ENCODE assay signal across 8 mouse cellular contexts in the genomic region with DNA sequence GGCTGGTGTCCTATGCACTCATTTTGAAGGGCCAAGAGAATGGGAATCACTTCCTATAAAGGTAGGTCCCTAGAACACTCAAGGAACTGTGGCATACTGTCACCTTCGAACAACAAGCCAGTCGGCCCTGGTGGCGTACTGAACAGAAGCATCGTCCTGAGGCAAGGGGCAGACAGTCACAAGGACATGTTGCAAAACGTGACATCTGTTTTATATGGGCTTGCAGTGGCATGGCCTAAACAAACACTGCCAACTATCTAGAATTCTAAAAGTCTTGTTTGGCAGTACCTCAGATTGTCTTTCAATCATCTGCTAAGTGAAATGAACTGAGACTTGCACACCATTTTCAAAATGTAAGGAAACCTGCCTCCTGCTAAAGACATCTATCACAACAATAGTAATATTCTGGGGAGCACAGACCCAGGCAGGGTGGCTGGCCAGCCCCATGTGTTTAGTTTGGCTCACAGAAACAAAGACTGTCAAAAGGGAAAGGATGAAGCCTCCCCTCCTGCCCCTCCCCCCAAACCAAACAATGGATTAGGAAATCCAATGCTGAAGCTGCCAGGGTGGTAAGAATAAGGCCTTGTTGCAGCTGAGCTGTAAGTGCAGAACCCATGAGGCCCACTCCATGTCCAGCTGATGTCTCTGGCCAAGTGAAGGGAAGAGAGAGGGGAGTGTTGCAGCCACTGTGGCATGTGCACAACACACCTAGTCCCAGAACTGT. TPM values are rescaled to one million over a fixed set of nuclear protein-coding genes. Genes with fewer than 3 reads are reported as not detected.
A peak's percentile ranks its signal among the peaks of the same experiment; 100 is the strongest.
DNase-seq lines count a peak whose midpoint lies in the region; ATAC-seq and TF ChIP-seq lines count a peak whose summit lies in the region.

No protein-coding gene starts in this region.

- H3K9me3 ChIP-seq in forebrain, embryonic 10.5 days, result no peaks in the 10 kb centered on the region
- H3K9me3 ChIP-seq in forebrain, embryonic 12.5 days, result no peaks in the 10 kb centered on the region
- H3K9me3 ChIP-seq in heart, postnatal 0 days (replicated peaks; ENCODE audit: control insufficient read depth, low read length), result no peaks in the 10 kb centered on the region
- H3K9me3 ChIP-seq in liver, embryonic 16.5 days (replicated peaks; ENCODE audit: control insufficient read depth, low read length), result no peaks in the 10 kb centered on the region

- WGBS in forebrain, embryonic 10.5 days, result 73% methylated on average over 5 of the region's 5 CpGs
- 76% methylated on average over 5 of the region's 5 CpGs for WGBS in forebrain, embryonic 12.5 days
- WGBS in heart, postnatal 0 days, result 57% methylated on average over 5 of the region's 5 CpGs
- WGBS in liver, embryonic 16.5 days (ENCODE audit: insufficient replicate concordance), result 67% methylated on average over 5 of the region's 5 CpGs

- no peaks in the 10 kb centered on the region for H3K27me3 ChIP-seq in forebrain, embryonic 10.5 days (ENCODE audit: poor library complexity, severe bottlenecking)
- H3K27me3 ChIP-seq in forebrain, embryonic 12.5 days, result no peaks in the 10 kb centered on the region
- H3K27me3 ChIP-seq in heart, postnatal 0 days (ENCODE audit: control insufficient read depth, insufficient read depth, low read length), result no peaks in the 10 kb centered on the region
- H3K27me3 ChIP-seq in liver, embryonic 16.5 days (ENCODE audit: control insufficient read depth, insufficient read depth, low read depth, low read length), result no peaks in the 10 kb centered on the region

- H3K4me2 ChIP-seq in forebrain, embryonic 12.5 days, result no peak overlapping the region
- no peak overlapping the region for H3K4me2 ChIP-seq in heart, postnatal 0 days (ENCODE audit: low read depth, low read length)
- no peak overlapping the region for H3K4me2 ChIP-seq in liver, embryonic 16.5 days (ENCODE audit: low read depth, low read length)

- peaks cover 36% of the 10 kb centered on the region for H3K4me1 ChIP-seq in forebrain, embryonic 10.5 days
- H3K4me1 ChIP-seq in forebrain, embryonic 12.5 days, result peaks cover 11% of the 10 kb centered on the region
- H3K4me1 ChIP-seq in heart, postnatal 0 days (ENCODE audit: control insufficient read depth, insufficient read depth), result peaks cover 38% of the 10 kb centered on the region
- H3K4me1 ChIP-seq in liver, embryonic 16.5 days (ENCODE audit: control insufficient read depth, low read depth, low read length), result no peaks in the 10 kb centered on the region; the same call in 1 of the 2 replicates

- H3K27ac ChIP-seq in forebrain, embryonic 10.5 days, result peak overlapping the region; percentile 63
- no peak overlapping the region for H3K27ac ChIP-seq in forebrain, embryonic 12.5 days
- H3K27ac ChIP-seq in heart, postnatal 0 days (ENCODE audit: low read depth), result peak overlapping the region; percentile 40; the same call in 1 of the 2 replicates
- H3K27ac ChIP-seq in liver, embryonic 16.5 days (ENCODE audit: low read length), result no peak overlapping the region

- ATAC-seq in forebrain, embryonic 12.5 days (ENCODE audit: low FRiP score), result no peak
- ATAC-seq in heart, postnatal 0 days (ENCODE audit: insufficient read depth, low read depth), result peak; percentile 36; the same call in 1 of the 2 replicates
- peak; percentile 53 for ATAC-seq in liver, embryonic 16.5 days (ENCODE audit: low read depth)
- ATAC-seq in monocyte, adult 5-6 weeks (replicated peaks; ENCODE audit: insufficient number of reproducible peaks, low FRiP score, low TSS enrichment, poor library complexity, severe bottlenecking), result no peak

- H3K9ac ChIP-seq in forebrain, embryonic 12.5 days, result no peak overlapping the region
- no peak overlapping the region for H3K9ac ChIP-seq in heart, postnatal 0 days (replicated peaks; ENCODE audit: low read depth, low read length)
- H3K9ac ChIP-seq in liver, embryonic 16.5 days (ENCODE audit: low read depth, low read length), result no peak overlapping the region

- H3K36me3 ChIP-seq in forebrain, embryonic 10.5 days (replicated peaks), result 0 out of 2 replicates have a peak, but pooled peaks cover 3% of the 10 kb centered on the region
- no peaks in the 10 kb centered on the region for H3K36me3 ChIP-seq in forebrain, embryonic 12.5 days (replicated peaks)
- 0 out of 2 replicates have a peak, but pooled peaks cover 3% of the 10 kb centered on the region for H3K36me3 ChIP-seq in heart, postnatal 0 days (replicated peaks; ENCODE audit: control insufficient read depth, insufficient read depth, low read length)
- no peaks in the 10 kb centered on the region for H3K36me3 ChIP-seq in liver, embryonic 16.5 days (ENCODE audit: control insufficient read depth, insufficient read depth)

- no peak for DNase-seq in forebrain, embryonic 10.5 days (ENCODE audit: extremely low spot score, low spot score)
- peak; percentile 33 for DNase-seq in embryo, embryonic 10 days (ENCODE audit: low spot score)
- DNase-seq in heart, postnatal 0 days (ENCODE audit: low spot score), result peak; percentile 45
- DNase-seq in telencephalon, adult 2 months (ENCODE audit: low read depth, low spot score), result peak; percentile 54
- DNase-seq in spleen, adult 12 weeks (ENCODE audit: low spot score), result no peak

- no peak for TF ChIP-seq EP300 in heart, postnatal 0 days (IDR thresholded peaks at IDR 0.05; ENCODE audit: low read depth)

- TF ChIP-seq CTCF in heart, postnatal 0 days (IDR thresholded peaks at IDR 0.05; ENCODE audit: low read depth), result no peak

- no peak overlapping the region for H3K4me3 ChIP-seq in forebrain, embryonic 10.5 days
- no peak overlapping the region for H3K4me3 ChIP-seq in forebrain, embryonic 12.5 days (replicated peaks)
- H3K4me3 ChIP-seq in heart, postnatal 0 days (ENCODE audit: low read depth, low read length), result no peak overlapping the region
- no peak overlapping the region for H3K4me3 ChIP-seq in liver, embryonic 16.5 days (ENCODE audit: low read depth, low read length)

RNA-seq across cellular contexts. Expression of gene Wnt5b, which starts 41.7 kb away (rescaled TPM):
- 19.3 and 23.9 TPM in 2 replicates for polyA plus RNA-seq in forebrain, embryonic 10.5 days (2016; fragmentation: Nextera tagmentation; extraction: Ambion mirVana)
- polyA plus RNA-seq in forebrain, embryonic 12.5 days (2016; fragmentation: Nextera tagmentation; extraction: Ambion mirVana), result 8.6 and 10.9 TPM in 2 replicates
- total RNA-seq in heart, postnatal 0 days (2014; rRNA removed; ENCODE audit: low replicate concordance), result 5.3 and 5.5 TPM in 2 replicates
- polyA plus RNA-seq in heart, postnatal 0 days (2015; fragmentation: Nextera tagmentation; extraction: Ambion mirVana), result 4.2 and 4.3 TPM in 2 replicates
- 0.18 and 0.19 TPM in 2 replicates for polyA plus RNA-seq in liver, embryonic 16.5 days (2015; fragmentation: Nextera tagmentation; extraction: Ambion mirVana)
- total RNA-seq in monocyte, adult 5-6 weeks (2017), result 0.48 TPM in 1 of 3 replicates, not detected in the others

Comparison
In these comparisons a context has a peak if more than half of its experiments do, and no peak if none do; other contexts are left out.
1. H3K27ac ChIP-seq: peak in forebrain, embryonic 10.5 days (single experiment) and heart, postnatal 0 days (single experiment); none in forebrain, embryonic 12.5 days (single experiment) and liver, embryonic 16.5 days (single experiment).
2. DNase-seq: peak in embryo, embryonic 10 days (single experiment), heart, postnatal 0 days (single experiment) and telencephalon, adult 2 months (single experiment); none in forebrain, embryonic 10.5 days (single experiment) and spleen, adult 12 weeks (single experiment).
3. ATAC-seq: peak in heart, postnatal 0 days (single experiment) and liver, embryonic 16.5 days (single experiment); none in forebrain, embryonic 12.5 days (single experiment) and monocyte, adult 5-6 weeks (single experiment).